Mouse (Mus musculus) C3H10T1/2 (cell line): ENCODE results near the gene Dap3. TPM values are rescaled to one million over a fixed set of nuclear protein-coding genes. Genes with fewer than 3 reads are reported as not detected.

Experiments
- polyA plus RNA-seq, 2 experiments: library from polyadenylated mRNA; unstranded; fragments of >200 nt; fragmentation: generic; extraction: Trizol; gene quantifications; one replicate each; pipeline ENCODE4 v1.2.1; 2012; ENCODE audit warnings: missing spikeins in 2 of 2

Dap3 gene
- 100 to 1,000 TPM; 120 to 141 TPM for polyA plus RNA-seq

GRCm38 (mm10) chr3:88950576-88951326 lies at the start of gene Dap3, which contains the start of gene Ash1l:
Gene Dap3, minus strand, starts transcription at chr3:88951181.
Gene Ash1l, plus strand, starts transcription at chr3:88950622.

GRCm38 (mm10) chr3:88913511-88914383 lies 37.2 kb downstream of the Dap3 start, which contains the start of gene Msto1:
Gene Msto1, minus strand, starts transcription at chr3:88913999.

Other genes starting within 250 kb of the Dap3 start
- 10 to 100 TPM; 28.8 to 63.7 TPM for gene Rit1, start 234.3 kb downstream of the Dap3 start, polyA plus RNA-seq
- gene Syt11, start 176.0 kb downstream of the Dap3 start, polyA plus RNA-seq, result 1 to 10 TPM in 1 of 2 experiments, under 1 TPM in 1; 0.20 to 5.2 TPM
- gene Gon4l, start 116.0 kb downstream of the Dap3 start, polyA plus RNA-seq, result 10 to 100 TPM in 1 of 2 experiments, 1 to 10 TPM in 1; 2.0 to 11.5 TPM
- 10 to 100 TPM; 40.3 to 68.5 TPM for gene Msto1, start 37.2 kb downstream of the Dap3 start, polyA plus RNA-seq
- 1 to 10 TPM in 1 of 2 experiments, under 1 TPM in 1; 0.25 to 4.2 TPM for gene Ash1l, start 559 bp downstream of the Dap3 start, polyA plus RNA-seq
- gene Rusc1, start 142.1 kb upstream of the Dap3 start, polyA plus RNA-seq, result 10 to 100 TPM in 1 of 2 experiments, 1 to 10 TPM in 1; 4.8 to 12.8 TPM
- under 1 TPM in 1 of 2 experiments, not detected in 1; 0.02 TPM for gene Gm43738, start 149.9 kb upstream of the Dap3 start, polyA plus RNA-seq
- gene Fdps, start 150.8 kb upstream of the Dap3 start, polyA plus RNA-seq, result 100 to 1,000 TPM; 220 to 479 TPM
- gene Pklr, start 185.0 kb upstream of the Dap3 start, polyA plus RNA-seq, result not detected
- gene Hcn3, start 209.0 kb upstream of the Dap3 start, polyA plus RNA-seq, result under 1 TPM; 0.01 to 0.05 TPM
- 10 to 100 TPM in 1 of 2 experiments, 1 to 10 TPM in 1; 4.7 to 19.1 TPM for gene Clk2, start 213.6 kb upstream of the Dap3 start, polyA plus RNA-seq
- gene Scamp3, start 226.3 kb upstream of the Dap3 start, polyA plus RNA-seq, result 10 to 100 TPM; 90.3 to 97.0 TPM
- gene Fam189b, start 232.0 kb upstream of the Dap3 start, polyA plus RNA-seq, result 1 to 10 TPM; 1.6 to 7.0 TPM